Comparison of ENCODE assay signal across 27 mouse cellular contexts in genomic region chr2:135848169-135848568, GRCm38 (mm10).
DNase-seq lines count a peak whose midpoint lies in the region; ATAC-seq and TF ChIP-seq lines count a peak whose summit lies in the region.
"Had no signal": no experiment of that assay in that cellular context is flagged by ENCODE, and none has a peak within 500 bp of the region (broad histone marks: within the 10 kb centered on the region; RNA-seq: fewer than 3 reads in every experiment).

No protein-coding gene starts in this region.

- WGBS in liver, adult 2 months, result 69% methylated on average over 4 of the region's 4 CpGs
- 72% methylated on average over 4 of the region's 4 CpGs for WGBS in liver, postnatal 0 days (ENCODE audit: insufficient replicate concordance)
- WGBS in forebrain, embryonic 11.5 days, result 85% methylated on average over 4 of the region's 4 CpGs

- H3K27ac ChIP-seq in liver, adult 2 months (replicated peaks; ENCODE audit: insufficient read depth, low read depth, low read length), result no peak overlapping the region
- H3K27ac ChIP-seq in liver, postnatal 0 days (ENCODE audit: low read depth), result no peak overlapping the region
- H3K27ac ChIP-seq in forebrain, embryonic 11.5 days (ENCODE audit: low read depth, low read length), result no peak overlapping the region
- H3K27ac ChIP-seq: embryonic facial prominence, embryonic 13.5 days; embryonic facial prominence, embryonic 15.5 days; forebrain, embryonic 12.5 days had no signal

- peak; percentile 60 for DNase-seq in liver, adult 2 months (ENCODE audit: extremely low read depth, low read depth, low spot score)
- no peak for DNase-seq in liver, postnatal 0 days
- peak; percentile 85 for DNase-seq in gonadal fat pad, adult 2 months (ENCODE audit: low read depth)
- no peak for DNase-seq in forebrain, embryonic 11.5 days (ENCODE audit: low spot score)
- DNase-seq in lung, postnatal 14 days, result no peak
- DNase-seq: adrenal gland, adult 8-10 months; adrenal gland, postnatal 14 days; adrenal gland, postnatal 36 days; B cell, adult 2 months; cerebellum, adult 11 months; cerebellum, adult 18-20 months; cerebellum, adult 8-10 months; cerebellum, adult 9-11 months; cerebellum, postnatal 14 days; cerebellum, postnatal 36 days; embryo, embryonic 11 days had no signal

- H3K9ac ChIP-seq in liver, adult 2 months (ENCODE audit: low read depth, low read length), result no peak overlapping the region
- no peak overlapping the region for H3K9ac ChIP-seq in liver, postnatal 0 days (replicated peaks)
- H3K9ac ChIP-seq in forebrain, embryonic 11.5 days (ENCODE audit: low read length), result no peak overlapping the region
- H3K9ac ChIP-seq: embryonic facial prominence, embryonic 13.5 days; embryonic facial prominence, embryonic 15.5 days; forebrain, embryonic 12.5 days had no signal

- no peaks in the 10 kb centered on the region for H3K27me3 ChIP-seq in liver, adult 2 months (ENCODE audit: control insufficient read depth, insufficient read depth, low read length)
- no peaks in the 10 kb centered on the region for H3K27me3 ChIP-seq in liver, postnatal 0 days (ENCODE audit: insufficient read depth, low read length)
- no peaks in the 10 kb centered on the region for H3K27me3 ChIP-seq in forebrain, embryonic 11.5 days (ENCODE audit: control insufficient read depth, insufficient read depth, low read length)
- H3K27me3 ChIP-seq: CH12.LX; embryonic facial prominence, embryonic 13.5 days; embryonic facial prominence, embryonic 15.5 days; forebrain, embryonic 12.5 days; Patski had no signal

- no peak for TF ChIP-seq CTCF in liver, adult 2 months (IDR thresholded peaks at IDR 0.05; ENCODE audit: low read depth, low read length)
- no peak for TF ChIP-seq CTCF in liver, postnatal 0 days (IDR thresholded peaks at IDR 0.05; ENCODE audit: low read depth)

- no peak for ATAC-seq in liver, postnatal 0 days
- no peak for ATAC-seq in forebrain, embryonic 11.5 days (replicated peaks; ENCODE audit: low FRiP score)
- ATAC-seq: activated CD4-positive, CD25-positive, alpha-beta regulatory T cell, adult 4 months; CD4-positive, CD25-positive, alpha-beta regulatory T cell, adult 4 months; forebrain, embryonic 14.5 days; forebrain, embryonic 16.5 days; Patski had no signal

- no peak for TF ChIP-seq POLR2A in liver, adult 2 months (IDR thresholded peaks at IDR 0.05; ENCODE audit: extremely low read depth, insufficient read depth, low read length)

- H3K4me3 ChIP-seq in liver, adult 2 months (ENCODE audit: insufficient read depth, low read depth, low read length), result no peak overlapping the region
- H3K4me3 ChIP-seq in liver, postnatal 0 days (ENCODE audit: low read depth, low read length), result no peak overlapping the region
- H3K4me3 ChIP-seq in forebrain, embryonic 11.5 days (ENCODE audit: low read depth, low read length), result no peak overlapping the region
- H3K4me3 ChIP-seq: embryonic facial prominence, embryonic 13.5 days; embryonic facial prominence, embryonic 15.5 days; erythroblast, embryonic 14.5 days; forebrain, embryonic 12.5 days had no signal

- no peak overlapping the region for H3K4me2 ChIP-seq in liver, postnatal 0 days (ENCODE audit: low read depth, low read length)
- H3K4me2 ChIP-seq in forebrain, embryonic 11.5 days (ENCODE audit: low read depth, low read length, severe bottlenecking), result no peak overlapping the region
- H3K4me2 ChIP-seq: embryonic facial prominence, embryonic 13.5 days; embryonic facial prominence, embryonic 15.5 days; forebrain, embryonic 12.5 days had no signal

- no peaks in the 10 kb centered on the region for H3K79me2 ChIP-seq in liver, adult 2 months (ENCODE audit: control insufficient read depth, insufficient read depth, low read length)

- H3K4me1 ChIP-seq in liver, adult 2 months (ENCODE audit: control insufficient read depth, insufficient read depth, low read length), result peaks cover 5% of the 10 kb centered on the region
- peaks cover 3% of the 10 kb centered on the region; the same call in 1 of the 2 replicates for H3K4me1 ChIP-seq in liver, postnatal 0 days (ENCODE audit: insufficient read depth)
- H3K4me1 ChIP-seq in forebrain, embryonic 11.5 days (replicated peaks; ENCODE audit: control insufficient read depth, insufficient read depth, low read length), result no peaks in the 10 kb centered on the region
- H3K4me1 ChIP-seq: embryonic facial prominence, embryonic 15.5 days; forebrain, embryonic 12.5 days had no signal

- no peak for TF ChIP-seq EP300 in liver, postnatal 0 days (IDR thresholded peaks at IDR 0.05; ENCODE audit: low read depth)

- H3K36me3 ChIP-seq in liver, adult 2 months (ENCODE audit: control insufficient read depth, insufficient read depth, low read length), result no peaks in the 10 kb centered on the region
- no peaks in the 10 kb centered on the region for H3K36me3 ChIP-seq in liver, postnatal 0 days (replicated peaks; ENCODE audit: insufficient read depth, low read length)
- no peaks in the 10 kb centered on the region for H3K36me3 ChIP-seq in forebrain, embryonic 11.5 days (ENCODE audit: control insufficient read depth, insufficient read depth, low read length)
- H3K36me3 ChIP-seq: embryonic facial prominence, embryonic 13.5 days; embryonic facial prominence, embryonic 15.5 days; forebrain, embryonic 12.5 days; G1E had no signal

- no peaks in the 10 kb centered on the region for H3K9me3 ChIP-seq in liver, postnatal 0 days (ENCODE audit: low read length)
- H3K9me3 ChIP-seq in forebrain, embryonic 11.5 days (ENCODE audit: control insufficient read depth, low read length), result no peaks in the 10 kb centered on the region
- H3K9me3 ChIP-seq: embryonic facial prominence, embryonic 13.5 days; embryonic facial prominence, embryonic 15.5 days; forebrain, embryonic 12.5 days had no signal

Comparison
In these comparisons a context has a peak if more than half of its experiments do, and no peak if none do; other contexts are left out.
1. DNase-seq: peak in liver, adult 2 months (single experiment) and gonadal fat pad, adult 2 months (single experiment); none in liver, postnatal 0 days (single experiment), forebrain, embryonic 11.5 days (single experiment) and lung, postnatal 14 days (single experiment).